Mouse (Mus musculus) megakaryocyte, embryonic 14.5 days (primary cell): ENCODE measurements around the gene Inip.

Source experiments
- FLI1 ChIP-seq: IDR thresholded peaks from 2 replicates; pipeline ENCODE4 v1.6.1; 2012; ENCODE audit warnings: low read length, inconsistent platforms, mixed read lengths
- GATA1 ChIP-seq: IDR thresholded peaks from 3 replicates; pipeline ENCODE4 v1.6.1; 2012; ENCODE audit warnings: mixed read lengths, low read length, inconsistent platforms, borderline replicate concordance

DNA sequence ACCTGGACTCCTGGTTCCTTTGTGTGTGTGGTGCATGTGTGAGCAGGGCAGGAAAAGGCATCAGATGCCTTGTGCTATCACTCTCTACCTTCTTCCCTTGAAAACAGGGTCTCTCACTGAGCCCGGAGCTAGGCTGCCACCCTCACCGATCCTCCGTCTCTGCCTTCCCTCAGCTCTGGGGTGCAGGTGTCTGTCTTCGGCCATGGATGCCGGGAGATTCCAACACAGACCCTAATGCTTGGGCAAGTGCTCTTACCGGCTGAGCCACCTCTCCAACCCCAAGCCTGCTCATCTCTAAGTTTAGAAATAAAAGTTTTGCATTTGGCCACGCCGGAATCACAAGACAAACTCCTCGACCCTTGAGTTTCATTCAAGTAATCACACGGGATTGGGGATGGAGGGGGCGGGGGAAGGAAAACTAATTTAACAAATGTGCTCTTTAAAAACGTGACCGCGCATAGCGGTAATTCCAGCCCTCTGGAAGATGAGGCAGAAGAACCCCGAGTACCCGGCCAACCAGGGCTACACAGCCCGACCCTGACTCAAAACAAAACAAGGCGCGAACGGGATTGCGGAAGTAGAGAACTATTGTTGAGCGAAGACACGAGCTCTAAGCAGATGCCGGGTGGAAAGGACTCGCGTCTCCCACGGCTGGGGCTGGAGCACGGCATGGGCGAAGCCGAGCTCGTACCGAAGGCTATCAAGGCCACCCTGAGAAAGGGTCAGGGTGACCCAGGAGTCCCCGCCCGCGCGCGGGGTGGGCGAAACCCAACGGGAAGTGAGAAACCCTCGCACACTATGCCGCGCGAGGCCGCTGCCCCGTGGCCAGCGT is 18.3 kb downstream of the Inip start:
- TF ChIP-seq GATA1 = no peak
- no peak for TF ChIP-seq FLI1
